Mouse (Mus musculus) thymus, postnatal 4 days (tissue): ENCODE measurements at regions not wholly inside any gene's neighbourhood (a gene's known extent, or its start where the extent isn't known, plus 50 kb on each side); places are given as distances from the start of the nearest gene placed in this dataset.
"Not testable (repeated sequence)": the region's sequence is repeated elsewhere in the genome, so short reads cannot be mapped to it uniquely, and the experiment has no call there.

Source experiments
- DNase-seq: peaks from one replicate; pipeline ENCODE4 v3.0.0; 2021

- no peak for DNase-seq
These were observed 74.2 kb upstream of the Magee2 start for GRCm38 (mm10) chrX:104931153-104931706.

DNA sequence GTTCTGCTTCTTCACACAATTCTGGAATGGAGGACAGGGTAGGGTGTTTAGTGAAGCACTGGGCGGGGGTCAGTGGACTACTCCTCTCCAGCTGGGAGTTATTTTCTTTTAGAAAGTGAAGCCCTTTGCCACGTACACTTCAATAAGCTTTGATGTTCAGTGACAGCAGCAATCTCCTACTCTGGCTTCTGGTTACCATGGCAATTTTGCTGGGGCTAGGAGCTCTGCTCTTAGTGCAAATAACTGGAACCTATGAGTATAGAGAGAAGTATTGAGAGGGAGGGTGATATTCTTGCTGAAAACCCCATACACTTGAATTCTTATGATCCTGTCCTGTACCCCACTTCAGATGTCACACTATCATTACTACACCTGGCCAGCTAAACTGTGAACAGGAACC is 94.5 kb upstream of the Magee2 start:
- no peak for DNase-seq

- DNase-seq = not testable (repeated sequence)
These were observed 95.7 kb upstream of the Magee2 start for GRCm38 (mm10) chrX:104952809-104953208.

DNA sequence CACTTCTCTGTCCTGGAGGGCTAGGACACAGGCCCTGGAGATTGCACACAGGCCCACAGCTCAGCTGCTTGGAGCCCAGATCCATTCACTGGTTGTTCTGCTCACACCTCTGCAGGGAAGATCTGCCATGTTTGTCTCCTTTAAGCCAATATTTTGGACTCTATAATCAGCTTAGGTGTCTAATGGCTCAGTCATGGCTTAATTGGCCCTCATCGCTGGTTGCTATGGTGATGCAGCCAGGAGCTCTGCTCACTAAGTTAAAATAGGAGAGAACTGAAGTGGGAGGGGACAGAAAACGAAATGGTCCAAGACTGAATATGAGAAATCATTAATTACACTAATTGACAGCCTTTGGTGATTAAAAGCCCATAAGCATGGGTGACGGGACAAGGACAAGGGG is 96.3 kb upstream of the Magee2 start:
- DNase-seq = not testable (repeated sequence)

DNA sequence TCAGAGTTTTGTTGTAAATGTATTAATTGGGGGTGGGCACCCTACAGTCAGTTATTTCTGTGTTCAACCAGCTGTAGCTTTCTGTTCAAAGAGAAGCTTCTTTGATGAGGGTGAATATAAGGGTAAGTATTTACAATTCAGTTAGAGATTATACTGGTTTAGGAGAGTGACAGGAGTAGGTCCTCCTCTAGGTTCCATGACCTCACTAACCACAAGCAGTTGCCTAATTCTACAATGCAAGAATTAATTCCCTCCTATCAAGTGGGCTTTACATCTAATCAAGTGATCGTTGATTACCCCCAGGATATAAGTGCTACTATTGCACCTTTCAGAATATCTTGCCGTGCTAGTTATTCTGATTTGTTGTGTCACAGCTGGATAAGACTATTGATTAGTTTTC is 101.1 kb upstream of the Pbdc1 start:
- no peak for DNase-seq

GRCm38 (mm10) chrX:105003260-105003659 is 76.3 kb upstream of the Pbdc1 start:
- no peak for DNase-seq

- DNase-seq = peak; percentile 6
These were observed 73.1 kb upstream of the Pbdc1 start for GRCm38 (mm10) chrX:105006445-105006844.
